Mouse (Mus musculus) myocyte (in vitro differentiated cells): ENCODE results near the gene Shank2.

Source experiments
- MAX ChIP-seq: IDR thresholded peaks from one replicate; pipeline ENCODE4 v1.6.1; 2011; ENCODE audit warnings: low read depth, mild to moderate bottlenecking, control low read depth
- POLR2AphosphoS2 ChIP-seq: IDR thresholded peaks from one replicate; pipeline ENCODE4 v1.6.1; 2011; ENCODE audit warnings: low read depth, control low read depth; ENCODE audit not compliant: insufficient read length

DNA sequence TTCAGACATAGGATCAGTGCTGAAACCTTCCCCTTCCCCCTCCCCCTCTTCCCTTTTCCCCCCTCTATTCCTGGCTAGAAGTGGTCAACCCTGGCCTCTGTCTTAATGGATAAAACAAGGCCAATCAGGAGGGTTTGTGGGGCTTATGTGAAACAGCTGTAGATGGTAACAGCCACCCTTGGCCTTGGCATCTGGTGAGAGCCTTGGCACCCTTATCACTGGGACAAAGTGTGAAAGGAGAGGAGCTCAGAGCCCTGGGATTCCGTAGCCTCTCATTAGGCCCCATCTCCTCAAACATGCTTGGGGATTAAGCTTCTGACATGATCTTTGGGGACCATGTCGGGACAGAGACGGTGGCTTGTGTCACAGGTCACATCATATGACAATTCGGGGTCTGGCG lies 106.4 kb downstream of the Shank2 start:
- TF ChIP-seq MAX: no peak
- TF ChIP-seq POLR2AphosphoS2: no peak
